Mouse (Mus musculus) granulocyte monocyte progenitor cell, adult 5-6 weeks (primary cell): ENCODE results near the gene Olfr401. TPM values are rescaled to one million over a fixed set of nuclear protein-coding genes. Genes with fewer than 3 reads are reported as not detected.
"Not testable (repeated sequence)": the region's sequence is repeated elsewhere in the genome, so short reads cannot be mapped to it uniquely, and the experiment has no call there.

Experiments used
- ATAC-seq: replicated peaks from 2 replicates; pipeline ENCODE4 v1.8.0; 2016; ENCODE audit warnings: mild to moderate bottlenecking, moderate TSS enrichment, inconsistent platforms; ENCODE audit not compliant: poor library complexity, severe bottlenecking
- total RNA-seq, 2 experiments: library from RNA; stranded (forward) in 1 of 2; stranded (reverse) in 1 of 2; fragments of 200-712, 200-1000 nt in 1 of 2; fragments of >200 nt in 1 of 2; fragmentation: Nextera tagmentation in 1 of 2; gene quantifications; 2 replicates each; pipeline ENCODE4 v1.2.3; 2014 to 2017

Olfr401 gene
- not detected in 2 replicates for total RNA-seq (2014; fragmentation: Nextera tagmentation)
- not detected in 2 replicates for total RNA-seq (2017)

- no peak for ATAC-seq
Measured at GRCm38 (mm10) chr11:74113412-74113811, at the start of gene Olfr401. Olfr401 (plus strand) TSS chr11:74113712.

DNA sequence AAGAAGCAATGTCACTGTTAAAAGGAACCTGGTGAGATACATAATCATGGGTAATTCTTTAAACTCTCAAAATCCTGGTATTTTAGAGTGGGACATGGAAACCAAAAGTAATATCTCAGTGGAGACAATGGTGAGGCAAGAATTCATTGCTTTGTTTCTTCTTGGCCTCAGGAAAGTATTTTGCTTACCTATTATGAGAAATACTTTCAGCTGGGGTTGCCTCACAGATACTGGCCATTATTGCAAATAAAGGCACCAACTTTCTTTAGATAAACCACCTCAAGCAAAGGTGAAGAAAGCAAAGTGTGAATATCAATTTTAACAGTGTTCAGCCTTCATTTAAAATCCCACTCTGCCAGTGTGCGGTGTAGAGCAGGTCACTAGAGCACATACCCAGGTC lies 43.9 kb upstream of the Olfr401 start, which contains the start of gene Zfp616:
Gene Zfp616 (plus strand): TSS at position 301 of the 400 bp plus-strand sequence.
- no peak for ATAC-seq

DNA sequence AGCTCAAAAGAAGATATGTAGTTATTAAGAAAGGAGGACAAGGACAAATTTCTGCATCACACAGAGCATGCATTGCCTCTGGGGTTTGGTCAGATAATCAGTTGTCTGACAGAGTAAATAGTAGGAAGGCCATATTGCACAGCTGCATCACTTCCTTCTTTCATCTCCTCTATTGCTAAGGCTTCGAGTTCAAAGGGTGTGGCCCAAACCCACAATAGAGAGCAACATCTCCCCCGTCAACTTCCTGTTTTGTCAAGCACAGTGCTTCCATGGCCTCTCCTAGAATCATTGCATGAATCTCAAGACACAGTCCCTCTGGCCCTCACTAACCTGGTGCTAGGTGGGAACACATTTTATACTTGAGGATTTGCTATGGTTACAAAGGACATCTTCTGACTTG lies 12.8 kb upstream of the Olfr401 start:
- peak; percentile 69 for ATAC-seq

GRCm38 (mm10) chr11:74101507-74101906 lies 12.0 kb upstream of the Olfr401 start:
- ATAC-seq, result no peak

DNA sequence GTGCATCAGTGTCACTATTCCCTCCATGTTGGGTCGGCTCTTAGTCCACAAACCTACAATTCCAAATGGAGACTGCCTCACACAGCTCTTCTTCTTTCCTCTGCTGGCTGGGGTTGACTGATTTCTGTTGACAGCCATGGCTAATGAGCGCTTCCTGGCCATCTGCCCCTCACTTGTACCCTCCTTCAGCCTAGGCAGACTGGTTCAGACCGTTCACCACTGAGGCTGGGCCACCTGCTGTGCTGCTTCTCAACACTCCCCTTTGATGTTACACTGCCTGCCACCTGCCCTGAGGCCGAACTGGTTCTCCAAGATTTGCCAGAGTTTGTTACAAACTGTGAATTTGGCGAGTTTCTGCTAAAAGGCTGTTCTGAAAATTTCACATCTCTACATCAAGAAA lies 8.4 kb upstream of the Olfr401 start:
- no peak for ATAC-seq

DNA sequence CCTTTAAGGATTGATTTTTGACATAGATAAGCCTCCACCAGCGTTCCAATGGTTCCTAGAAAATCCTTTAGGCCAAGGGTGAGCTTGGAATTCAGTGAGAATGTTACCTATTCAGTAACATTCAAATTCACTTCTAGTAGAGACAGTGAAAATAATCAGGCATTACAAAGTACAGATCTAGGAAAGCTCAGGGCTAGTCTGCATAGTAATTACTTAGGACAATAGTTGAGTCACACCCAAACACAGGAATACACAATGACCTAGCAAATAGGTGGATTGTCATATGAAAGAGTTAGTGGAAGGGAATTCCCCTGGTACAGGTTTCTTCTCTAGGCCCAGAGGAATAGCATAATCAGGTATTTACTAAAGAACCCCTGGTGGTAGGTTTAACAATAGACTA lies 26.5 kb downstream of the Olfr401 start:
- ATAC-seq, result not testable (repeated sequence)

- ATAC-seq, result no peak
Measured at GRCm38 (mm10) chr11:74145866-74146265, 32.4 kb downstream of the Olfr401 start.

DNA sequence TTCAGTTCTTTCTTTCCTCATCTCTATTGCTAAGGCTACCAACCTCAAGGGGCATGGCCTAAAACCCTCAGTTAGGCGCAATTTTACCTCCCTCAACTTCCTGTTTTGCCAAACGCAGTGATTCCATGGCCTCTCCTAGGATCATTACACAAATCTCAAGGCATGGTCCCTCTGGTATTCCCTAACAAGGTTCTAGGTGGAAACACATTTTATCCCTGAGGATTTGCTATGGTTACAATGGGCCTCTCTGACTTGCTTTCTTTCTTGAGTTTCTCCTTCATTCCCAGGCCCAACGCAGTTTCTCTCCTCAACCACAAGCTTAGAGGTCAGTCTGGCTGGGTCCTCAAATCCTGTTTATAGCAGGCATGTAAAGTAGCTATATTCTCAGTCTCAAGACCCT lies 39.7 kb downstream of the Olfr401 start, which contains the start of gene Olfr402:
Gene Olfr402 (plus strand): TSS at position 301 of the 400 bp plus-strand sequence.
- ATAC-seq, result no peak

- no peak for ATAC-seq
Measured at GRCm38 (mm10) chr11:74168771-74169170, 55.3 kb downstream of the Olfr401 start.

Other genes with a start within 250 kb of the Olfr401 start
- gene Olfr394, start 222.9 kb upstream of the Olfr401 start, total RNA-seq (2014; fragmentation: Nextera tagmentation), result not detected in 2 replicates
- not detected in 2 replicates for gene Olfr394, start 222.9 kb upstream of the Olfr401 start, total RNA-seq (2017)
- not detected in 2 replicates for gene Olfr395, start 204.4 kb upstream of the Olfr401 start, total RNA-seq (2014; fragmentation: Nextera tagmentation)
- not detected in 2 replicates for gene Olfr395, start 204.4 kb upstream of the Olfr401 start, total RNA-seq (2017)
- gene Olfr23, start 177.0 kb upstream of the Olfr401 start, total RNA-seq (2014; fragmentation: Nextera tagmentation), result not detected in 2 replicates
- gene Olfr23, start 177.0 kb upstream of the Olfr401 start, total RNA-seq (2017), result not detected in 2 replicates
- not detected in 2 replicates for gene Olfr397, start 152.9 kb upstream of the Olfr401 start, total RNA-seq (2014; fragmentation: Nextera tagmentation)
- not detected in 2 replicates for gene Olfr397, start 152.9 kb upstream of the Olfr401 start, total RNA-seq (2017)
- gene Olfr398, start 123.3 kb upstream of the Olfr401 start, total RNA-seq (2014; fragmentation: Nextera tagmentation), result not detected in 2 replicates
- gene Olfr398, start 123.3 kb upstream of the Olfr401 start, total RNA-seq (2017), result not detected in 2 replicates
- not detected in 2 replicates for gene Olfr139, start 57.2 kb upstream of the Olfr401 start, total RNA-seq (2014; fragmentation: Nextera tagmentation)
- gene Olfr139, start 57.2 kb upstream of the Olfr401 start, total RNA-seq (2017), result not detected in 2 replicates
- gene Olfr399, start 57.1 kb upstream of the Olfr401 start, total RNA-seq (2014; fragmentation: Nextera tagmentation), result not detected in 2 replicates
- gene Olfr399, start 57.1 kb upstream of the Olfr401 start, total RNA-seq (2017), result not detected in 2 replicates
- not detected in 2 replicates for gene Zfp616, start 43.8 kb upstream of the Olfr401 start, total RNA-seq (2014; fragmentation: Nextera tagmentation)
- not detected in 2 replicates for gene Zfp616, start 43.8 kb upstream of the Olfr401 start, total RNA-seq (2017)
- not detected in 2 replicates for gene Olfr402, start 39.8 kb downstream of the Olfr401 start, total RNA-seq (2014; fragmentation: Nextera tagmentation)
- gene Olfr402, start 39.8 kb downstream of the Olfr401 start, total RNA-seq (2017), result not detected in 2 replicates
- not detected in 2 replicates for gene Olfr403, start 72.5 kb downstream of the Olfr401 start, total RNA-seq (2014; fragmentation: Nextera tagmentation)
- gene Olfr403, start 72.5 kb downstream of the Olfr401 start, total RNA-seq (2017), result not detected in 2 replicates
- not detected in 2 replicates for gene Olfr43, start 97.7 kb downstream of the Olfr401 start, total RNA-seq (2014; fragmentation: Nextera tagmentation)
- not detected in 2 replicates for gene Olfr43, start 97.7 kb downstream of the Olfr401 start, total RNA-seq (2017)
- gene Olfr406, start 146.1 kb downstream of the Olfr401 start, total RNA-seq (2014; fragmentation: Nextera tagmentation), result not detected in 2 replicates
- gene Olfr406, start 146.1 kb downstream of the Olfr401 start, total RNA-seq (2017), result not detected in 2 replicates
- not detected in 2 replicates for gene Olfr59, start 170.0 kb downstream of the Olfr401 start, total RNA-seq (2014; fragmentation: Nextera tagmentation)
- not detected in 2 replicates for gene Olfr59, start 170.0 kb downstream of the Olfr401 start, total RNA-seq (2017)
- not detected in 2 replicates for gene Olfr410, start 224.3 kb downstream of the Olfr401 start, total RNA-seq (2014; fragmentation: Nextera tagmentation)
- not detected in 2 replicates for gene Olfr410, start 224.3 kb downstream of the Olfr401 start, total RNA-seq (2017)
- not detected in 2 replicates for gene Olfr411, start 238.9 kb downstream of the Olfr401 start, total RNA-seq (2014; fragmentation: Nextera tagmentation)
- gene Olfr411, start 238.9 kb downstream of the Olfr401 start, total RNA-seq (2017), result not detected in 2 replicates
- not detected in 2 replicates for gene Olfr412, start 248.4 kb downstream of the Olfr401 start, total RNA-seq (2014; fragmentation: Nextera tagmentation)
- gene Olfr412, start 248.4 kb downstream of the Olfr401 start, total RNA-seq (2017), result not detected in 2 replicates